Mouse (Mus musculus) limb, embryonic 11.5 days (tissue): ENCODE data around the gene Nploc4. TPM values are rescaled to one million over a fixed set of nuclear protein-coding genes. Genes with fewer than 3 reads are reported as not detected.
"Not testable (repeated sequence)": the region's sequence is repeated elsewhere in the genome, so short reads cannot be mapped to it uniquely, and the experiment has no call there.

ENCODE experiments used
- ATAC-seq: fragments of 200-750 bp; cut with Nextera tagmentation; 2 replicates; pipeline ENCODE4 v1.8.0; 2017; ENCODE audit warnings: low read depth; ENCODE audit not compliant: insufficient number of reproducible peaks, low FRiP score, low TSS enrichment
- DNase-seq: peaks from one replicate; pipeline ENCODE4 v3.0.0-alpha.2; 2015; ENCODE audit warnings: low spot score
- H3K27ac ChIP-seq: fragments of 300-500 bp; sonication (generic); replicated peaks from 2 replicates; pipeline ENCODE4 v1.5.1; 2014; ENCODE audit warnings: low read depth, mild to moderate bottlenecking, low read length
- H3K27me3 ChIP-seq: fragments of 300-500 bp; sonication (generic); 2 replicates; pipeline ENCODE4 v1.6.1; 2014; ENCODE audit warnings: mild to moderate bottlenecking, low read length, mixed read lengths; ENCODE audit not compliant: control insufficient read depth, insufficient read depth
- H3K36me3 ChIP-seq: fragments of 300-500 bp; sonication (generic); 2 replicates; pipeline ENCODE4 v1.6.1; 2014; ENCODE audit warnings: mild to moderate bottlenecking, low read length, moderate library complexity, mixed read lengths; ENCODE audit not compliant: control insufficient read depth, insufficient read depth
- H3K4me1 ChIP-seq: fragments of 300-500 bp; sonication (generic); 2 replicates; pipeline ENCODE4 v1.6.1; 2014; ENCODE audit warnings: low read length, mixed read lengths; ENCODE audit not compliant: control insufficient read depth, insufficient read depth
- H3K4me2 ChIP-seq: fragments of 300-500 bp; sonication (generic); 2 replicates; pipeline ENCODE4 v1.6.1; 2014; ENCODE audit warnings: low read depth, mild to moderate bottlenecking, moderate library complexity; ENCODE audit not compliant: severe bottlenecking
- H3K4me3 ChIP-seq: fragments of 300-500 bp; sonication (generic); 2 replicates; pipeline ENCODE4 v1.5.1; 2014; ENCODE audit warnings: low read depth, low read length
- H3K9ac ChIP-seq: fragments of 300-500 bp; sonication (generic); 2 replicates; pipeline ENCODE4 v1.6.1; 2014; ENCODE audit warnings: mild to moderate bottlenecking, low read length
- H3K9me3 ChIP-seq: fragments of 300-500 bp; sonication (generic); 2 replicates; pipeline ENCODE4 v1.6.1; 2016; ENCODE audit warnings: low read length; ENCODE audit not compliant: control insufficient read depth
- WGBS: fragments of 180-500 bp; shearing (Covaris S2); extraction: QIAGEN DNeasy Blood & Tissue Kit; methylation state at CpG from one replicate; pipeline ENCODE4 v1.1.7; 2014; 5-methylcytosine and 5-hydroxymethylcytosine counted together
- polyA plus RNA-seq: library from polyadenylated mRNA; unstranded; fragments of >200 nt; fragmentation: Nextera tagmentation; extraction: Ambion mirVana; gene quantifications from 2 replicates; pipeline ENCODE4 v1.2.1, GENCODE M21; 2014

Gene Nploc4
- polyA plus RNA-seq, 1 experiment from 2014 or later = 47.1 TPM

DNA sequence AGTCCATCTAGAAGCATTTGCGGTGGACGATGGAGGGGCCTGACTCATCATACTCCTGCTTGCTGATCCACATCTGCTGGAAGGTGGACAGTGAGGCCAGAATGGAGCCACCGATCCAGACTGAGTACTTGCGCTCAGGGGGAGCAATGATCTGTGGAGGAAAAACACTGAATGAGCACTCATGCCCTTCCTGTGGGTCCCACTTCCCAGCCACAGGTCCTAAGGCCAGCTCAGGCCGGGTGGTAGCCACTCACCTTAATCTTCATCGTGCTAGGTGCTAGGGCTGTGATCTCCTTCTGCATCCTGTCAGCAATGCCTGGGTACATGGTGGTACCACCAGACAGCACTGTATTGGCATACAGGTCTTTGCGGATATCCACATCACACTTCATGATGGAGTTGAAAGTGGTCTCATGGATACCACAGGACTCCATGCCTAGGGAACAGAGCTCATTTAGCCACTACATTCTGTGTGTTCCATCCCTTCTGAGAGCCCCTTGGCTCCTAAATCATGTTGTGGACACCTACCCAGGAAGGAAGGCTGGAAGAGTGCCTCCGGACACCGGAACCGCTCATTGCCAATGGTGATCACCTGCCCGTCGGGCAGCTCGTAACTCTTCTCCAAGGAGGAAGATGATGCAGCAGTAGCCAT, 91.0 kb downstream of the Nploc4 start:
- not testable (repeated sequence) for H3K9me3 ChIP-seq, H3K27ac ChIP-seq, H3K36me3 ChIP-seq, H3K27me3 ChIP-seq, DNase-seq, ATAC-seq
- peaks cover 15% of the 10 kb centered on the region for H3K4me1 ChIP-seq
- H3K4me3 ChIP-seq = peak overlapping the region; percentile 34
- WGBS = 76% methylated on average over 8 of the region's 13 CpGs
- H3K9ac ChIP-seq = peak overlapping the region; percentile 50
- H3K4me2 ChIP-seq = peak overlapping the region; percentile 67

DNA sequence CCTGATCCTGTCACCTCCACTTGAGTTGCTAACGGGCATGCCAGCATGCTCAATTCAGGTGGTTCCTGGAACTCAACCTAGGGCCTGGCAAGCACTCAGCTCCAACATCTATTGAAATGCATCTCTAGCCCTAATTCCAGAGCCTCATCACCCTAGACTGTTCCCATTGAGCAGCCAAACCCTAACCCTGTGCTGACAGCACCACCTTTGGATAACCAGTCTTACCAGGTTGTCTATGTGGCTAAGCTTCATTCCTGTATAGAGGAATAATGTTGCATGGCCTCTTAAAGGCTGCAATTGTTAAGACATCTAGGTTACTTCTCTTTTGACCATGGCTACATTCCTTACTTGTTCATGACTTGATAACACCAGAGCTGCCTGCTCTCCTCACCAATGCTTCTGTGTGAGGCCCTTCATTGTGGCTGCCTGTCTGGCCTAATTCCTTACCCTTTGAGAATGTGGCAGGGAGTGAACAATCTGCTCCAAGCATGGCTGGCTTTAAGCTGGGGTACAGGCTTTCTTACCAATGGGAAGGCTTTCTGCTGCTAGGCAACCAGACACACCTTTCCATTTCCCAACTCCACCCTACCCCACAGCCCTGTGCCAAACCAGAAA, 92.3 kb downstream of the Nploc4 start:
- no peak overlapping the region for H3K27ac ChIP-seq
- H3K4me3 ChIP-seq = no peak overlapping the region
- H3K9ac ChIP-seq = no peak overlapping the region
- peak; percentile 66 for DNase-seq
- H3K36me3 ChIP-seq = peaks cover 4% of the 10 kb centered on the region; the same call in 1 of the 2 replicates
- no peak for ATAC-seq
- no peaks in the 10 kb centered on the region for H3K9me3 ChIP-seq
- H3K4me2 ChIP-seq = peak overlapping the region; percentile 22; the same call in 1 of the 2 replicates
- no peaks in the 10 kb centered on the region for H3K27me3 ChIP-seq
- WGBS = 19% methylated on average over 1 of the region's 1 CpGs
- peaks cover 6% of the 10 kb centered on the region; the same call in 1 of the 2 replicates for H3K4me1 ChIP-seq

DNA sequence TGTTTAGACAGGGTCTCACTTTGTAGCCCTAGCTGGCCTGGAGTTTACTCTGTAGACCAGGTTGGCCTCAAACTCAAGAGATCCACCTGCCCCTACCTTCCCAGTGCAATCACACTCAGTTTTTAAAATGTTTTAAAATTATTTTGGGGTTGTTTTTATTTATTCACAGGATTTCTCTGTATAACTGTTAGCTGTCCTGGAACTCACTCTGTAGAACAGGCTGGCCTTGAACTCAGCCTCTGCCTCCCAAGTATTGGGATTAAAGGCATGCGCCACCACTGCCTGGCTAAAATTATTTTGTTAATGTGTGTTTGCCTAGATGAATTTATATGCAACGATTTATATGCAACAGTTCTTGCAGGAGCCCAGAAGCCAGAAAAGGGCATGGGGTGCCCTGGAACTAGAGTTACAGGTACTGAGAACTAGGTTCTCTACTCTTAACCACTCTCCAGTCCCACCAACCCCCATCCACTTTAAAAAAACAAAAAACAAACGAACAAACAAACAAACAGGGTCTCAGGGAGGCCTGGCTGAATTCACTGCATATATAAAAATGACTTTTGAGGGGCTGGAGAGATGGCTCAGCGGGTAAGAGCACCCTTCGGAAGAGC, 93.1 kb downstream of the Nploc4 start:
- no peak for ATAC-seq
- no peak overlapping the region for H3K27ac ChIP-seq
- 66% methylated on average over 5 of the region's 5 CpGs for WGBS

DNA sequence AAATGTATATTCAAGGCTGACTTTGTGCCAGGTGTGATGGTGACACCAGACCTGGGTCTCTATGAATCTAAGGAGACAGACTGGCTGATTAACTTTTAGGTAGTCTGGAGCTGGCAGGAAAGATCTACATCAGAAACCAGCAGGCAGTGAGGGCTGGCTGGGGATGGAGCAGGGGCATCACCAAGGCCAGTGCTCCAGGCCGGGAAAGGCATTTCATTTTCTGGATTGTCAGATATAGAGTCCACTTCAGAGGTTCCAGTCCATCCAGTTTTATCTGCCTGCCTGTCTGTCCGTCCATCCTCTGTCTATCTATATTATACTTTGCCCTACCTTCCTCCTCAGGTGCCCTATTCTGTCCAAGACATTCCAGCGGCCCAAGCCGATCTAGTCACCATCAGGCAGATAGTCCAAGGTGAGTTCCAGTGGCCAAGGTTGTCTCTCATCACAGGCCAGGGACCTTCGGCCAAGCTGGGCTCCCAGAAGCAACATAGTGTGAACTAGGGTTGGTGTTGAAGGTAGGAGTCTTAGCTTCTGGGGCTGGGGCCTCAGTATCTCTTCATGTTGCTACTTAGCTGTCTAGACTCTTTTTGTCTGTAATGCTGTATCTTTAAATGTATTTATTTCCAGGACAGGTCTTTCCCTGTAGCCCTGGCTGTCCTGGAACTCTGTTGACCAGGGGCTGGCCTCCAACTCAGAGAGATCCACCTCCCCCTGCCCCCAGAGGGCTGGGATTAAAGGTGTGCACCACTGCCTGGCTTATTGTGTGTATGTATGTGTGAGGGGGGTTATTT, 93.8 kb downstream of the Nploc4 start:
- WGBS = 81% methylated on average over 5 of the region's 5 CpGs
- Histone ChIP-seq H3K27me3 (no peaks in the 10 kb centered on the region), H3K9ac (no peak overlapping the region), H3K36me3 (peaks cover 4% of the 10 kb centered on the region; the same call in 1 of the 2 replicates), H3K4me3 (no peak overlapping the region), H3K27ac (0 out of 2 replicates have a peak overlapping the region, but pooled peaks have one; percentile 10), H3K4me2 (no peak overlapping the region), H3K9me3 (no peaks in the 10 kb centered on the region), H3K4me1 (no peaks in the 10 kb centered on the region)
- no peak for ATAC-seq
- DNase-seq = peak; percentile 53

More for the DNA sequence above, 93.1 kb downstream of the Nploc4 start:
- Histone ChIP-seq H3K9me3 (no peaks in the 10 kb centered on the region), H3K27me3 (no peaks in the 10 kb centered on the region), H3K4me3 (no peak overlapping the region), H3K36me3 (peaks cover 4% of the 10 kb centered on the region; the same call in 1 of the 2 replicates), H3K4me2 (no peak overlapping the region), H3K9ac (no peak overlapping the region), H3K4me1 (peaks cover 3% of the 10 kb centered on the region; the same call in 1 of the 2 replicates)
- peak; percentile 63 for DNase-seq

DNA sequence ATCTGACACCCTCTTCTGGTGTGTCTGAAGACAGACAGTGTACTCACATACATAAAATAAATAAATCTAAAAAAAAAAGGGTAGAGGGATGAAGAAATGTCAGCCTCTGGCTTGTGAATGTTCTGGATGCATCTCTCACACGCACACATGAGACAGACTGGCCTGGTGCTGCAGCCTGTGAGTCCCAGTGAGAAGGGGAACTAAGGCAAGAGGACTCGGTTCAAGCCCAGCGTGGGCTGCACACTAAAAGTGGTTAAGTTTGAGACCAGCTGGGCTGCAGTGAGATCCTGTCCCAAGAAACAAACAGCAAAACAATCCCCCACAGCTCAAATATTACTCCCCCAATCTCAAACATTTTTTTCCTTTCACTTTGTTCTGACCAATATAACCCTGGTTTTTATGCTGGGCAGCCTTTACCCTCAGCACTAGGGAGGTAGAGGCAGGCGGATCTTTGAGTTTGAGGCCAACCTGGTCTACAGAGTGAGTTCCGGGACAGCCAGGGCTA, 94.8 kb downstream of the Nploc4 start:
- H3K4me2 ChIP-seq = no peak overlapping the region

DNA sequence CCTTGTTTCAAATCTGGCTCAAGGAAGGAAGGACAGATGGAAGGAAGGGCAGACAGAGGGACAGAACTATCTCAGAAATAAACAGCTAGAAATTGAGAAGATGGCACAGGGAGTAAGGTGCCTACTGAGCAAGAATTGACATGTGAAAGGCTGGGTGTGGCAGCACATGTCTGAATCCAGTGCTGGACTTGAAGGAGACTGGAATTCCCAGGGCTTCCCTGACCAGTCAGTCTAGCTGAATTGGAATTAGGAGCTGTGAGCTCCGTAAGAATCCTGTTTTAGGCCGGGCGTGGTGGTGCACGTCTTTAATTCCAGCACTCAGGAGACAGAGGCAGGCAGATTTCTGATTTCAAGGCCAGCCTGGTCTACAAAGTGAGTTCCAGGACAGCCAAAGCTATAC, 95.8 kb downstream of the Nploc4 start:
- ATAC-seq (no peak), DNase-seq (peak; percentile 23)
- no peaks in the 10 kb centered on the region for H3K27me3 ChIP-seq
- no peaks in the 10 kb centered on the region for H3K4me1 ChIP-seq
- no peak overlapping the region for H3K9ac ChIP-seq
- no peak overlapping the region for H3K27ac ChIP-seq
- no peak overlapping the region for H3K4me2 ChIP-seq
- peaks cover 2% of the 10 kb centered on the region; the same call in 1 of the 2 replicates for H3K36me3 ChIP-seq
- WGBS = 91% methylated on average over 4 of the region's 4 CpGs
- H3K9me3 ChIP-seq = no peaks in the 10 kb centered on the region
- H3K4me3 ChIP-seq = no peak overlapping the region

More for the DNA sequence above, 94.8 kb downstream of the Nploc4 start:
- H3K9ac ChIP-seq = no peak overlapping the region
- DNase-seq (peak; percentile 22), ATAC-seq (no peak)
- H3K27me3 ChIP-seq = no peaks in the 10 kb centered on the region
- H3K36me3 ChIP-seq = peaks cover 4% of the 10 kb centered on the region; the same call in 1 of the 2 replicates
- 89% methylated on average over 5 of the region's 5 CpGs for WGBS
- no peak overlapping the region for H3K27ac ChIP-seq
- H3K4me1 ChIP-seq = no peaks in the 10 kb centered on the region
- H3K4me3 ChIP-seq = no peak overlapping the region
- H3K9me3 ChIP-seq = no peaks in the 10 kb centered on the region

DNA sequence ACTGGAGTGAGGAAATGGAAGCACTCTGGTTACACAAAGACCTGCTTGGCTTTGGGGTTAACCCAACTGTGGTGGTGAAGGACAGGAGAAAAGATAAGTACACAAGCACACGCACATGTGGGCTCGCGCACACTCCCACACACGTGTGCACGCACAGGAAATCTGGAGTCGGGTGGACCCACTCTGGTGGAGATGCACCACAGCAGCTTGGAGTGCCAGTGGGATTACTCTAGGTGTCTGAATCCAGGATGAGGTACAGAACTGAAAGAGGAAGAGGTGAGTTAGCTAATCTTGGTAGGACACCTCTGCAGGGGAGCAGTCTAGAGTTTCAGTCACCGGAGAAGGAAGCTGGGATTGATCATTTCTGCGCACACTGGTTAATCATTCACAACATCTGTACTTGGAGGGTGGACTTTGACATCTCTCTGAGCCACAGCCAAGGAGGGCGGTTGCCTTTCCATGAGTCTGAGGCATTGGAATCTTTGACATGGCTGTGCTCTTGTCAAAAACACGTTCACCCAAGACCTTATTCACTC, 97.5 kb downstream of the Nploc4 start:
- no peaks in the 10 kb centered on the region for H3K9me3 ChIP-seq
- H3K4me3 ChIP-seq = no peak overlapping the region
- DNase-seq (peak; percentile 19), ATAC-seq (no peak)
- H3K36me3 ChIP-seq = no peaks in the 10 kb centered on the region
- H3K9ac ChIP-seq = no peak overlapping the region
- no peak overlapping the region for H3K27ac ChIP-seq
- H3K4me1 ChIP-seq = no peaks in the 10 kb centered on the region
- 89% methylated on average over 10 of the region's 10 CpGs for WGBS
- H3K4me2 ChIP-seq = no peak overlapping the region
- H3K27me3 ChIP-seq = no peaks in the 10 kb centered on the region

DNA sequence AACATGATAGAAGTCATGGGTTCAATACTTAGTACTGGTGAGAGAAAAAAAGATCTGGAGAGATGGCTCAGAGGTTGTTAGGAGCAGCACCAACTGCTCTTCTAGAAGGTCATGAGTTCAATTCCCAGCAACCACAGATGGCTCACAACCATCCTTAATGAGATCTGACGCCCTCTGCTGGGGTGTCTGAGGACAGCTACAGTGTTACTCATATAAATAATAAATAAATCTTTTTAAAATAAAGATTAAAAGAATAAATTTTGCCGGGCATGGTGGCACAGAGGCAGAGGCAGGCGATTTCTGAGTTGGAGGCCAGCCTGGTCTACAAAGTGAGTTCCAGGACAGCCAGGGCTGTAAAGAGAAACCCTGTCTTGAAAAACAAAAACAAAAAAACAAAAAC, 98.7 kb downstream of the Nploc4 start:
- peak; percentile 13 for DNase-seq
- no peak overlapping the region for H3K4me3 ChIP-seq

More for the DNA sequence above, 98.7 kb downstream of the Nploc4 start:
- WGBS = 80% methylated on average over 3 of the region's 3 CpGs
- Histone ChIP-seq H3K4me2 (no peak overlapping the region), H3K27ac (no peak overlapping the region), H3K36me3 (no peaks in the 10 kb centered on the region), H3K27me3 (no peaks in the 10 kb centered on the region), H3K4me1 (no peaks in the 10 kb centered on the region), H3K9me3 (no peaks in the 10 kb centered on the region), H3K9ac (no peak overlapping the region)
- no peak for ATAC-seq
